Mouse (Mus musculus): ENCODE measurements at regions not wholly inside any gene's neighbourhood (a gene's known extent, or its start where the extent isn't known, plus 50 kb on each side); places are given as distances from the start of the nearest gene placed in this dataset.

GRCm38 (mm10) chr4:56084205-56084604, 551.9 kb upstream of the Klf4 start:
- H3K4me2 ChIP-seq (ENCODE audit: insufficient read depth, low read depth, poor library complexity, severe bottlenecking), result no peak overlapping the region
- peaks cover 3 to 34% of the 10 kb centered on the region in 2 experiments for H3K4me1 ChIP-seq (ENCODE audit: control insufficient read depth in 1 of 2, insufficient read depth in 2 of 2)
- no peaks in the 10 kb centered on the region for H3K9me3 ChIP-seq (replicated peaks; ENCODE audit: low read length)
- H3K27ac ChIP-seq (ENCODE audit: insufficient read depth, low read depth), result no peak overlapping the region
- DNase-seq (ENCODE audit: extremely low read depth), result no peak
- no peaks in the 10 kb centered on the region for H3K36me3 ChIP-seq (replicated peaks in 1 of 2; ENCODE audit: control insufficient read depth in 1 of 2, insufficient read depth in 1 of 2, low read length in 1 of 2)
- H3K4me3 ChIP-seq (replicated peaks in 1 of 3; ENCODE audit: low read depth in 2 of 3, low read length in 2 of 3, poor library complexity in 1 of 3), result no peak overlapping the region
- TF ChIP-seq KAT2A (IDR thresholded peaks at IDR 0.05; ENCODE audit: insufficient replicate concordance, low read length), result no peak
- no peak for TF ChIP-seq SMC3 (IDR thresholded peaks at IDR 0.05; ENCODE audit: low read depth, low read length)
- TF ChIP-seq MAX (IDR thresholded peaks at IDR 0.05; ENCODE audit: low read length), result no peak
- TF ChIP-seq BHLHE40 (IDR thresholded peaks at IDR 0.05; ENCODE audit: low read depth, low read length), result no peak
- no peak for TF ChIP-seq ZMIZ1 (IDR thresholded peaks at IDR 0.05; ENCODE audit: low read depth, low read length)
- TF ChIP-seq MXI1 (IDR thresholded peaks at IDR 0.05; ENCODE audit: low read depth, low read length), result no peak
- TF ChIP-seq GABPA (IDR thresholded peaks at IDR 0.05; ENCODE audit: insufficient replicate concordance, low read depth, low read length), result no peak
- no peak for TF ChIP-seq UBTF (IDR thresholded peaks at IDR 0.05; ENCODE audit: low read depth, low read length)
- TF ChIP-seq CHD1 (IDR thresholded peaks at IDR 0.05; ENCODE audit: low read depth, low read length), result no peak
- TF ChIP-seq USF1 (IDR thresholded peaks at IDR 0.05; ENCODE audit: low read depth, low read length), result no peak
- no peak for TF ChIP-seq CTCF (conservative IDR thresholded peaks at IDR 0.05 in 1 of 2, IDR thresholded peaks at IDR 0.05 in 1 of 2; ENCODE audit: low read depth in 2 of 2, low read length in 2 of 2)
- no peak for TF ChIP-seq RAD21 (IDR thresholded peaks at IDR 0.05; ENCODE audit: low read depth, low read length)
- TF ChIP-seq SIN3A (IDR thresholded peaks at IDR 0.05; ENCODE audit: low read length), result no peak
- TF ChIP-seq ETS1 (conservative IDR thresholded peaks at IDR 0.05; ENCODE audit: low read depth, low read length), result no peak
- no peak for TF ChIP-seq IRF4 (IDR thresholded peaks at IDR 0.05; ENCODE audit: low read depth, low read length)
- no peak for TF ChIP-seq CHD2 (IDR thresholded peaks at IDR 0.05; ENCODE audit: low read length)
- TF ChIP-seq ZKSCAN1 (IDR thresholded peaks at IDR 0.05; ENCODE audit: borderline replicate concordance, low read depth, low read length), result no peak
- H3K9ac ChIP-seq (ENCODE audit: insufficient read depth, low read depth), result no peak overlapping the region
- in situ Hi-C loops (cut with MboI; ENCODE audit: low pct_ligation_motif_present, low pct_unique_long_range_greater_than_20kb, low sequenced_read_pairs), result no loop called here
- H3K27me3 ChIP-seq (replicated peaks), result no peaks in the 10 kb centered on the region
- H3K79me2 ChIP-seq (replicated peaks; ENCODE audit: control insufficient read depth, extremely low read depth, insufficient read depth, poor library complexity, severe bottlenecking), result no peaks in the 10 kb centered on the region
- dilution Hi-C loops (cut with MboI; ENCODE audit: extremely low pct_ligation_motif_present, extremely low pct_unique_long_range_greater_than_20kb, low sequenced_read_pairs), result no loop called here

GRCm38 (mm10) chr4:56082411-56082810, 550.1 kb upstream of the Klf4 start:
- in situ Hi-C loops (cut with MboI; ENCODE audit: low pct_ligation_motif_present, low pct_unique_long_range_greater_than_20kb, low sequenced_read_pairs) (no loop called here), dilution Hi-C loops (cut with MboI; ENCODE audit: extremely low pct_ligation_motif_present, extremely low pct_unique_long_range_greater_than_20kb, low sequenced_read_pairs) (no loop called here)
- Histone ChIP-seq H3K9me3 (replicated peaks; ENCODE audit: low read length) (no peaks in the 10 kb centered on the region), H3K4me1 (ENCODE audit: control insufficient read depth in 1 of 2, insufficient read depth in 2 of 2) (peaks cover 3 to 34% of the 10 kb centered on the region in 2 experiments), H3K79me2 (replicated peaks; ENCODE audit: control insufficient read depth, extremely low read depth, insufficient read depth, poor library complexity, severe bottlenecking) (no peaks in the 10 kb centered on the region), H3K4me3 (replicated peaks in 1 of 3; ENCODE audit: low read depth in 2 of 3, low read length in 2 of 3, poor library complexity in 1 of 3) (no peak overlapping the region), H3K9ac (ENCODE audit: insufficient read depth, low read depth) (no peak overlapping the region), H3K4me2 (ENCODE audit: insufficient read depth, low read depth, poor library complexity, severe bottlenecking) (no peak overlapping the region), H3K36me3 (replicated peaks in 1 of 2; ENCODE audit: control insufficient read depth in 1 of 2, insufficient read depth in 1 of 2, low read length in 1 of 2) (no peaks in the 10 kb centered on the region), H3K27me3 (replicated peaks) (no peaks in the 10 kb centered on the region), H3K27ac (ENCODE audit: insufficient read depth, low read depth) (no peak overlapping the region)
- no peak for DNase-seq (ENCODE audit: extremely low read depth)
- TF ChIP-seq HCFC1 (IDR thresholded peaks at IDR 0.05; ENCODE audit: low read depth, low read length) (no peak), POLR2A (IDR thresholded peaks at IDR 0.05; ENCODE audit: low read depth, low read length) (no peak), PAX5 (IDR thresholded peaks at IDR 0.05; ENCODE audit: low read length) (no peak), E2F4 (IDR thresholded peaks at IDR 0.05; ENCODE audit: insufficient replicate concordance, low read depth, low read length) (no peak), MAZ (IDR thresholded peaks at IDR 0.05; ENCODE audit: low read depth, low read length) (no peak), NELFE (IDR thresholded peaks at IDR 0.05; ENCODE audit: low read depth, low read length) (no peak), ZKSCAN1 (IDR thresholded peaks at IDR 0.05; ENCODE audit: borderline replicate concordance, low read depth, low read length) (no peak), NRF1 (IDR thresholded peaks at IDR 0.05; ENCODE audit: low read depth, low read length) (no peak), ZMIZ1 (IDR thresholded peaks at IDR 0.05; ENCODE audit: low read depth, low read length) (no peak), SMC3 (IDR thresholded peaks at IDR 0.05; ENCODE audit: low read depth, low read length) (no peak), BHLHE40 (IDR thresholded peaks at IDR 0.05; ENCODE audit: low read depth, low read length) (no peak), KAT2A (IDR thresholded peaks at IDR 0.05; ENCODE audit: insufficient replicate concordance, low read length) (no peak), ETS1 (conservative IDR thresholded peaks at IDR 0.05; ENCODE audit: low read depth, low read length) (no peak), ZC3H11A (IDR thresholded peaks at IDR 0.05; ENCODE audit: low read depth, low read length) (no peak)

Measured in CH12.LX (cell line).